1 mouse cellular context compared by ENCODE assay signal in the genomic region with DNA sequence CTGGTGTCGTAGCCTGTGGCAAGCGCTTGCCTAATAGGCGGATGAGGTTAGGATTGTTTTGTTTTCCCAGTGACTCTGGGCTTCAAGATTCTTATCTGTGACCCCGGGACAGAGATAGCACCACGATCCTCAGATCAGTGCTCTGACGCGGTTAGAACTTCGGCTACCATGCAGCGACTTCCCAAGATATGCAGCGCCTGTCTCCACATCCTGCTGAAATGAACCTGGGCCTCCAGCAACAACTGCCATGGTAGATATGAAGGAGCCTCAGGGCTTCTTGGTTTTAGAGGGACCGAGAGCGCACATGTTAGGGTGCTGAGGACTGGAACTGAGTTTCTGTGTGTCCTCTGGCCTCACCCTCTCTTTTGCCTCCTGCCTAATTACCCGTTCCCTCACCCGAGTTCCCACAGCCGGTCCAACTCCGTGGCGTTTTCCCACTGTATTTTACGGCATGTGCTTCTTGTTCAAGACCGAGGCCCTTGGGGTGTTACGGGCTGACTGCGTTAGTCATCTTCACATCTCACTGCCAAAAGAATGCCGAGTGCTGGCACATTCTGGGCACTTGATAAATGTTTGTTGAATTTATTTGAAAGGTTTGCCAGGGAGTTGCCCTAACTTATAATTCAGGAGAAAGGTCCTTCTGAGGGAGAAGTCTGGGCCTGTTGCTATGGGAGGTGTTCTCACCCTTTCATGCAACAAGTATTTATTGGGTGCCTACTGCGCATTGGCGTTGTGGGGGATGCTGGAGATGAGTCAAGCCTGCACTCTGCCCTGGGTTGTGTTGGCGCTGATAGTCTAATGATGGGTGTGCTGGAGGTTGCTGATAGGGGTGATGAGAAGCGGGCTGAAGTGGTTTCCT.
A peak's percentile ranks its signal among the peaks of the same experiment; 100 is the strongest.
TF ChIP-seq lines count a peak whose summit lies in the region.

No protein-coding gene starts in this region.

TF ChIP-seq in MEL, 35 proteins besides CTCF, POLR2A, EP300 and RAD21 (continued from another document):
- no peak for TF ChIP-seq ZMIZ1 (IDR thresholded peaks at IDR 0.05; ENCODE audit: low read depth, low read length)
- TF ChIP-seq HCFC1 (IDR thresholded peaks at IDR 0.05; ENCODE audit: low read depth, low read length) = 0 out of 2 replicates have a peak, but pooled peaks have one; percentile 27
- TF ChIP-seq SIN3A (IDR thresholded peaks at IDR 0.05; ENCODE audit: low read length) = peak; percentile 55
- no peak for TF ChIP-seq MYC (IDR thresholded peaks at IDR 0.05; ENCODE audit: low read depth, low read length)
- peak; percentile 66; the same call in 1 of the 2 replicates for TF ChIP-seq BHLHE40 (IDR thresholded peaks at IDR 0.05; ENCODE audit: borderline replicate concordance, low read depth, low read length)
- TF ChIP-seq MAZ (IDR thresholded peaks at IDR 0.05; ENCODE audit: low read depth, low read length) = peak; percentile 77
- peak; percentile 10; the same call in 1 of the 2 replicates for TF ChIP-seq USF1 (IDR thresholded peaks at IDR 0.05; ENCODE audit: low read depth, low read length)
- TF ChIP-seq JUND (IDR thresholded peaks at IDR 0.05; ENCODE audit: low read depth, low read length) = peak; percentile 81
- peak; percentile 68; the same call in 1 of the 2 replicates for TF ChIP-seq TBP (IDR thresholded peaks at IDR 0.05; ENCODE audit: low read depth, low read length)
